Mouse (Mus musculus) adrenal gland, postnatal 25 days (tissue): ENCODE results near the gene Fbxo39. TPM values are rescaled to one million over a fixed set of nuclear protein-coding genes. Genes with fewer than 3 reads are reported as not detected.

Experiments used
- DNase-seq: peaks from one replicate; pipeline ENCODE4 v3.0.0; 2021; ENCODE audit warnings: mixed read lengths
- total RNA-seq: library from RNA; stranded (reverse); gene quantifications from 2 replicates; pipeline ENCODE4 v1.2.3, GENCODE M21; 2021

Fbxo39 gene
- total RNA-seq, 1 experiment from 2014 or later, result 0.18 TPM

- DNase-seq, result peak; percentile 35
Observed at GRCm38 (mm10) chr11:72363523-72364240, 49.4 kb downstream of the Fbxo39 start.

GRCm38 (mm10) chr11:72364526-72364925 lies 50.3 kb downstream of the Fbxo39 start:
- no peak for DNase-seq

GRCm38 (mm10) chr11:72366126-72366525 lies 51.9 kb downstream of the Fbxo39 start:
- peak; percentile 55 for DNase-seq

- no peak for DNase-seq
Observed at GRCm38 (mm10) chr11:72367934-72368674, 53.9 kb downstream of the Fbxo39 start.

Other genes with a start within 250 kb of the Fbxo39 start
- gene Pitpnm3, start 178.7 kb upstream of the Fbxo39 start, total RNA-seq, result 1.8 and 1.9 TPM in 2 replicates
- 1.0 and 1.2 TPM in 2 replicates for gene Gm43951, start 107.6 kb upstream of the Fbxo39 start, total RNA-seq
- gene 4933427D14Rik, start 107.0 kb upstream of the Fbxo39 start, total RNA-seq, result 12.3 and 12.5 TPM in 2 replicates
- gene Txndc17, start 106.9 kb upstream of the Fbxo39 start, total RNA-seq, result 70.6 and 78.6 TPM in 2 replicates
- 13.3 and 15.7 TPM in 2 replicates for gene Med31, start 98.9 kb upstream of the Fbxo39 start, total RNA-seq
- gene Slc13a5, start 47.2 kb upstream of the Fbxo39 start, total RNA-seq, result 0.15 TPM in 1 of 2 replicates, not detected in the other
- 23.7 and 28.4 TPM in 2 replicates for gene Xaf1, start 12.8 kb upstream of the Fbxo39 start, total RNA-seq
- gene Tekt1, start 48.0 kb downstream of the Fbxo39 start, total RNA-seq, result 0.21 TPM in 1 of 2 replicates, not detected in the other
- 2.6 and 2.7 TPM in 2 replicates for gene Smtnl2, start 97.3 kb downstream of the Fbxo39 start, total RNA-seq
- gene Ggt6, start 121.1 kb downstream of the Fbxo39 start, total RNA-seq, result 3.7 and 4.4 TPM in 2 replicates
- 83.9 and 101 TPM in 2 replicates for gene Mybbp1a, start 126.9 kb downstream of the Fbxo39 start, total RNA-seq
- 2.2 and 3.3 TPM in 2 replicates for gene Spns2, start 175.5 kb downstream of the Fbxo39 start, total RNA-seq
- gene Spns3, start 236.1 kb downstream of the Fbxo39 start, total RNA-seq, result 0.24 TPM in 1 of 2 replicates, not detected in the other